8 mouse cellular contexts compared by ENCODE assay signal in genomic region chr11:88555232-88555818, GRCm38 (mm10).
DNase-seq lines count a peak whose midpoint lies in the region; ATAC-seq and TF ChIP-seq lines count a peak whose summit lies in the region.

No protein-coding gene starts in this region.

- in situ Hi-C loops in CH12.LX (cut with MboI; ENCODE audit: low pct_ligation_motif_present, low pct_unique_long_range_greater_than_20kb, low sequenced_read_pairs): loop anchor here (5.0 to 10.0 kb wide), 3 partner anchors 37 to 267 kb away; no protein-coding TSS in a partner anchor

- WGBS in heart, embryonic 16.5 days: 33% methylated on average over 8 of the region's 8 CpGs
- 31% methylated on average over 8 of the region's 8 CpGs for WGBS in liver, embryonic 15.5 days (ENCODE audit: insufficient replicate concordance)

- peak; percentile 93 for DNase-seq in heart, adult 11 months
- DNase-seq in heart, adult 8-10 months (ENCODE audit: low spot score): no peak
- DNase-seq in CH12.LX (ENCODE audit: extremely low read depth): no peak
- no peak for DNase-seq in layer of hippocampus, adult 8-10 months (ENCODE audit: low spot score in 2 of 2)
- DNase-seq in cerebellum, postnatal 25 days: no peak

- dilution Hi-C loops in CH12.LX (cut with MboI; ENCODE audit: extremely low pct_ligation_motif_present, extremely low pct_unique_long_range_greater_than_20kb, low sequenced_read_pairs): no loop called here

- H3K27me3 ChIP-seq in CH12.LX (replicated peaks): no peaks in the 10 kb centered on the region
- H3K27me3 ChIP-seq in heart, embryonic 16.5 days (ENCODE audit: control insufficient read depth, insufficient read depth, low read length): no peaks in the 10 kb centered on the region
- H3K27me3 ChIP-seq in liver, embryonic 15.5 days: no peaks in the 10 kb centered on the region

- H3K4me3 ChIP-seq in CH12.LX (replicated peaks in 1 of 3; ENCODE audit: low read depth in 2 of 3, low read length in 2 of 3, poor library complexity in 1 of 3): no peak overlapping the region
- H3K4me3 ChIP-seq in heart, embryonic 16.5 days (ENCODE audit: low read length): no peak overlapping the region
- no peak overlapping the region for H3K4me3 ChIP-seq in liver, embryonic 15.5 days (replicated peaks)

- peaks cover 61 to 97% of the 10 kb centered on the region in 2 experiments for H3K4me1 ChIP-seq in CH12.LX (ENCODE audit: control insufficient read depth in 1 of 2, insufficient read depth in 2 of 2)
- peaks cover 93% of the 10 kb centered on the region for H3K4me1 ChIP-seq in heart, embryonic 16.5 days (ENCODE audit: control insufficient read depth, insufficient read depth, low read length)
- H3K4me1 ChIP-seq in liver, embryonic 15.5 days (replicated peaks): peaks cover 77% of the 10 kb centered on the region

- no peak for TF ChIP-seq POLR2A in CH12.LX (IDR thresholded peaks at IDR 0.05; ENCODE audit: low read depth, low read length)

- ATAC-seq in heart, embryonic 16.5 days (replicated peaks; ENCODE audit: extremely low read depth, insufficient read depth, low FRiP score): peak; percentile 39
- ATAC-seq in liver, embryonic 15.5 days (ENCODE audit: insufficient read depth): no peak
- ATAC-seq in cerebellum, adult (ENCODE audit: insufficient number of reproducible peaks, low FRiP score, low TSS enrichment): no peak

- peak overlapping the region; percentile 35 for H3K9ac ChIP-seq in CH12.LX (ENCODE audit: insufficient read depth, low read depth)
- peak overlapping the region; percentile 65 for H3K9ac ChIP-seq in heart, embryonic 16.5 days (ENCODE audit: low read length)
- no peak overlapping the region for H3K9ac ChIP-seq in liver, embryonic 15.5 days

- TF ChIP-seq EP300 in CH12.LX (IDR thresholded peaks at IDR 0.05; ENCODE audit: low read length): peak; percentile 83

- H3K4me2 ChIP-seq in CH12.LX (ENCODE audit: insufficient read depth, low read depth, poor library complexity, severe bottlenecking): peak overlapping the region; percentile 22
- peak overlapping the region; percentile 43 for H3K4me2 ChIP-seq in heart, embryonic 16.5 days (ENCODE audit: low read depth, low read length)
- no peak overlapping the region; the same call in 1 of the 2 replicates for H3K4me2 ChIP-seq in liver, embryonic 15.5 days

- TF ChIP-seq RAD21 in CH12.LX (IDR thresholded peaks at IDR 0.05; ENCODE audit: low read depth, low read length): no peak

- no peaks in the 10 kb centered on the region for H3K9me3 ChIP-seq in CH12.LX (replicated peaks; ENCODE audit: low read length)
- no peaks in the 10 kb centered on the region for H3K9me3 ChIP-seq in heart, embryonic 16.5 days (replicated peaks; ENCODE audit: control insufficient read depth, low read length)
- H3K9me3 ChIP-seq in liver, embryonic 15.5 days (replicated peaks): no peaks in the 10 kb centered on the region

- peak overlapping the region; percentile 48; the same call in 1 of the 2 replicates for H3K27ac ChIP-seq in CH12.LX (ENCODE audit: insufficient read depth, low read depth)
- peak overlapping the region; percentile 95 for H3K27ac ChIP-seq in heart, embryonic 16.5 days (ENCODE audit: low read length)
- H3K27ac ChIP-seq in liver, embryonic 15.5 days (replicated peaks): peak overlapping the region; percentile 51; the same call in 1 of the 2 replicates

- H3K79me2 ChIP-seq in CH12.LX (replicated peaks; ENCODE audit: control insufficient read depth, extremely low read depth, insufficient read depth, poor library complexity, severe bottlenecking): no peaks in the 10 kb centered on the region; the same call in 1 of the 2 replicates

- peaks cover 0 to 10% of the 10 kb centered on the region in 2 experiments for H3K36me3 ChIP-seq in CH12.LX (replicated peaks in 1 of 2; ENCODE audit: control insufficient read depth in 1 of 2, insufficient read depth in 1 of 2, low read length in 1 of 2)
- H3K36me3 ChIP-seq in heart, embryonic 16.5 days (ENCODE audit: control insufficient read depth, insufficient read depth): no peaks in the 10 kb centered on the region
- H3K36me3 ChIP-seq in liver, embryonic 15.5 days (replicated peaks): no peaks in the 10 kb centered on the region

- no peak for TF ChIP-seq CTCF in CH12.LX (conservative IDR thresholded peaks at IDR 0.05 in 1 of 2, IDR thresholded peaks at IDR 0.05 in 1 of 2; ENCODE audit: low read depth in 2 of 2, low read length in 2 of 2)

TF ChIP-seq in CH12.LX, 34 proteins besides CTCF, POLR2A, EP300 and RAD21:
- TF ChIP-seq MYC (IDR thresholded peaks at IDR 0.05; ENCODE audit: low read depth, low read length): no peak
- TF ChIP-seq MAFK (IDR thresholded peaks at IDR 0.05; ENCODE audit: insufficient replicate concordance, low read length): no peak
- TF ChIP-seq ZNF384 (IDR thresholded peaks at IDR 0.05; ENCODE audit: low read depth, low read length): no peak
- 0 out of 2 replicates have a peak, but pooled peaks have one; percentile 59 for TF ChIP-seq MAZ (IDR thresholded peaks at IDR 0.05; ENCODE audit: low read depth, low read length)
- TF ChIP-seq ZC3H11A (IDR thresholded peaks at IDR 0.05; ENCODE audit: low read depth, low read length): no peak
- no peak for TF ChIP-seq NELFE (IDR thresholded peaks at IDR 0.05; ENCODE audit: low read depth, low read length)
- no peak for TF ChIP-seq USF1 (IDR thresholded peaks at IDR 0.05; ENCODE audit: low read depth, low read length)
- no peak for TF ChIP-seq PAX5 (IDR thresholded peaks at IDR 0.05; ENCODE audit: low read length)
- peak; percentile 32; the same call in 1 of the 2 replicates for TF ChIP-seq BHLHE40 (IDR thresholded peaks at IDR 0.05; ENCODE audit: low read depth, low read length)
- peak; percentile 83 for TF ChIP-seq TCF12 (IDR thresholded peaks at IDR 0.05; ENCODE audit: low read depth, low read length)
- TF ChIP-seq MXI1 (IDR thresholded peaks at IDR 0.05; ENCODE audit: low read depth, low read length): no peak
- TF ChIP-seq NRF1 (IDR thresholded peaks at IDR 0.05; ENCODE audit: low read depth, low read length): no peak
- TF ChIP-seq GABPA (IDR thresholded peaks at IDR 0.05; ENCODE audit: insufficient replicate concordance, low read depth, low read length): no peak
- TF ChIP-seq TBP (conservative IDR thresholded peaks at IDR 0.05; ENCODE audit: low read depth, low read length): no peak
- no peak for TF ChIP-seq JUN (IDR thresholded peaks at IDR 0.05; ENCODE audit: insufficient read depth, low read depth, low read length)
- TF ChIP-seq CHD1 (IDR thresholded peaks at IDR 0.05; ENCODE audit: low read depth, low read length): no peak; the same call in 1 of the 2 replicates
- 0 out of 2 replicates have a peak, but pooled peaks have one; percentile 42 for TF ChIP-seq MEF2A (IDR thresholded peaks at IDR 0.05; ENCODE audit: borderline replicate concordance, low read depth, low read length)
- no peak for TF ChIP-seq ZKSCAN1 (IDR thresholded peaks at IDR 0.05; ENCODE audit: borderline replicate concordance, low read depth, low read length)
- 0 out of 2 replicates have a peak, but pooled peaks have one; percentile 17 for TF ChIP-seq RCOR1 (conservative IDR thresholded peaks at IDR 0.05; ENCODE audit: low read depth, low read length)
- 0 out of 2 replicates have a peak, but pooled peaks have one; percentile 6 for TF ChIP-seq UBTF (IDR thresholded peaks at IDR 0.05; ENCODE audit: low read depth, low read length)
- TF ChIP-seq JUND (conservative IDR thresholded peaks at IDR 0.05; ENCODE audit: low read depth, low read length): no peak
- no peak for TF ChIP-seq POLR2AphosphoS2 (IDR thresholded peaks at IDR 0.05; ENCODE audit: low read depth, low read length)
- peak; percentile 58; the same call in 1 of the 2 replicates for TF ChIP-seq ETS1 (conservative IDR thresholded peaks at IDR 0.05; ENCODE audit: low read depth, low read length)
- TF ChIP-seq HCFC1 (IDR thresholded peaks at IDR 0.05; ENCODE audit: low read depth, low read length): no peak
- TF ChIP-seq IRF4 (IDR thresholded peaks at IDR 0.05; ENCODE audit: low read depth, low read length): peak; percentile 83
- no peak for TF ChIP-seq KAT2A (IDR thresholded peaks at IDR 0.05; ENCODE audit: insufficient replicate concordance, low read length)
- no peak for TF ChIP-seq ZMIZ1 (IDR thresholded peaks at IDR 0.05; ENCODE audit: low read depth, low read length)
- TF ChIP-seq CHD2 (IDR thresholded peaks at IDR 0.05; ENCODE audit: low read length): 0 out of 2 replicates have a peak, but pooled peaks have one; percentile 13
- TF ChIP-seq SMC3 (IDR thresholded peaks at IDR 0.05; ENCODE audit: low read depth, low read length): no peak
- no peak for TF ChIP-seq USF2 (conservative IDR thresholded peaks at IDR 0.05; ENCODE audit: low read depth, low read length)
- no peak for TF ChIP-seq MAX (IDR thresholded peaks at IDR 0.05; ENCODE audit: low read length)
- no peak for TF ChIP-seq SIN3A (IDR thresholded peaks at IDR 0.05; ENCODE audit: low read length)
- no peak for TF ChIP-seq E2F4 (IDR thresholded peaks at IDR 0.05; ENCODE audit: insufficient replicate concordance, low read depth, low read length)
- no peak for TF ChIP-seq ELF1 (IDR thresholded peaks at IDR 0.05; ENCODE audit: low read depth, low read length)
